Mouse (Mus musculus): ENCODE measurements around the gene M1ap.

- TF ChIP-seq CTCF (IDR thresholded peaks at IDR 0.05 in 2 of 3, conservative IDR thresholded peaks at IDR 0.05 in 1 of 3; ENCODE audit: control insufficient read depth in 1 of 3, insufficient read depth in 1 of 3, low read depth in 2 of 3, low read length in 3 of 3, poor library complexity in 1 of 3, severe bottlenecking in 1 of 3): no peak
- no peak for TF ChIP-seq HCFC1 (IDR thresholded peaks at IDR 0.05; ENCODE audit: low read depth, low read length)
- TF ChIP-seq TCF12 (IDR thresholded peaks at IDR 0.05; ENCODE audit: low read depth, low read length): no peak
- no peak for TF ChIP-seq NELFE (IDR thresholded peaks at IDR 0.05; ENCODE audit: low read depth, low read length)
These were observed 123.4 kb downstream of the M1ap start, which contains the start of gene Tlx2 for GRCm38 (mm10) chr6:83070247-83070310.

Data from MEL (cell line).